27 mouse cellular contexts compared by ENCODE assay signal in the genomic region with DNA sequence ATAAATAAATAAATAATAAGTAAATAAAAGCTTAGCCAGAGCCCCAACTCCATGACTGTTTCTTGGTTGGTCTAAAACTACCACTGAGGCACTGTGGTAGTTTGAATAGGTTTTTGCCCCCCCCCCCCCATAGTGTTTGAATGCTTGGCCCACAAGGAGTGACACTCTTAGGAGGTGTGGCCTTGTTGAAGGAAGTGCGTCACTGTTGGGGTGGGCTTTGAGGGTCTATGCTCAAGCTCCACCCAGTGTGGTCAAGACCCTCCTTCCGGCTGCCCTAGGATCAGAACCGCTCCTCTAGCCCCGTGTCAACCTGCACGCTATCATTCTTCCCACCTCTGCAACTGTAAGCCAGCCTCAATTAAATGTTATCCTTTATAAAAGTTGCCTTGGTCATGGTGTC. TPM values are rescaled to one million over a fixed set of nuclear protein-coding genes. Genes with fewer than 3 reads are reported as not detected.
DNase-seq lines count a peak whose midpoint lies in the region; ATAC-seq lines count a peak whose summit lies in the region.
"Had no signal": no experiment of that assay in that cellular context is flagged by ENCODE, and none has a peak within 500 bp of the region (broad histone marks: within the 10 kb centered on the region; RNA-seq: fewer than 3 reads in every experiment).

No protein-coding gene starts in this region.

- no peak for ATAC-seq in liver, embryonic 12.5 days
- ATAC-seq in liver, embryonic 11.5 days (replicated peaks; ENCODE audit: low FRiP score), result no peak
- ATAC-seq: activated CD4-positive, CD25-positive, alpha-beta regulatory T cell, adult 4 months; CD4-positive, CD25-positive, alpha-beta regulatory T cell, adult 4 months; forebrain, embryonic 13.5 days; forebrain, embryonic 15.5 days; forebrain, postnatal 0 days; Patski had no signal

- WGBS in liver, embryonic 12.5 days (ENCODE audit: insufficient replicate concordance), result 71% methylated on average over 5 of the region's 5 CpGs
- 88% methylated on average over 5 of the region's 5 CpGs for WGBS in liver, embryonic 11.5 days

- peaks cover 17% of the 10 kb centered on the region for H3K36me3 ChIP-seq in liver, embryonic 12.5 days
- H3K36me3 ChIP-seq in liver, embryonic 11.5 days (ENCODE audit: control insufficient read depth, insufficient read depth, low read length), result no peaks in the 10 kb centered on the region
- H3K36me3 ChIP-seq: forebrain, embryonic 15.5 days had no signal

- no peak overlapping the region for H3K4me3 ChIP-seq in liver, embryonic 12.5 days
- no peak overlapping the region for H3K4me3 ChIP-seq in liver, embryonic 11.5 days (ENCODE audit: low read depth, low read length)
- H3K4me3 ChIP-seq: embryonic facial prominence, embryonic 10.5 days; embryonic facial prominence, embryonic 12.5 days; forebrain, embryonic 13.5 days; forebrain, embryonic 15.5 days had no signal

- H3K9me3 ChIP-seq in liver, embryonic 12.5 days (replicated peaks), result no peaks in the 10 kb centered on the region
- no peaks in the 10 kb centered on the region for H3K9me3 ChIP-seq in liver, embryonic 11.5 days (ENCODE audit: control insufficient read depth, low read length)
- H3K9me3 ChIP-seq: embryonic facial prominence, embryonic 10.5 days; embryonic facial prominence, embryonic 12.5 days; forebrain, embryonic 13.5 days; forebrain, embryonic 15.5 days had no signal

- DNase-seq in liver, embryonic 11.5 days (ENCODE audit: low spot score), result no peak
- DNase-seq in ES-CJ7 (ENCODE audit: low read depth, low spot score) (peak; percentile 64), R1 (ENCODE audit: low read depth, low spot score) (peak; percentile 91)
- DNase-seq in cerebellum, postnatal 25 days, result no peak
- DNase-seq in layer of hippocampus, adult 8-10 months (ENCODE audit: low spot score in 2 of 2), result no peak
- DNase-seq in heart, postnatal 4 days, result no peak
- DNase-seq: adrenal gland, postnatal 10 days; adrenal gland, postnatal 25 days; B cell, adult 2 months; cerebellum, adult 11 months; cerebellum, adult 18-20 months; cerebellum, adult 8-10 months; cerebellum, adult 9-11 months; cerebellum, postnatal 14 days; forebrain, postnatal 0 days had no signal

- peak overlapping the region; percentile 45; the same call in 1 of the 2 replicates for H3K4me2 ChIP-seq in liver, embryonic 12.5 days
- H3K4me2 ChIP-seq in liver, embryonic 11.5 days, result no peak overlapping the region
- H3K4me2 ChIP-seq: embryonic facial prominence, embryonic 12.5 days; forebrain, embryonic 13.5 days; forebrain, embryonic 15.5 days had no signal

- peaks cover 16% of the 10 kb centered on the region for H3K4me1 ChIP-seq in liver, embryonic 12.5 days
- H3K4me1 ChIP-seq in liver, embryonic 11.5 days (replicated peaks; ENCODE audit: control insufficient read depth, insufficient read depth, low read length), result no peaks in the 10 kb centered on the region
- H3K4me1 ChIP-seq: embryonic facial prominence, embryonic 12.5 days; forebrain, embryonic 13.5 days had no signal

- peak overlapping the region; percentile 70; the same call in 1 of the 2 replicates for H3K27ac ChIP-seq in liver, embryonic 12.5 days
- H3K27ac ChIP-seq in liver, embryonic 11.5 days (ENCODE audit: low read depth, low read length), result no peak overlapping the region
- H3K27ac ChIP-seq: embryonic facial prominence, embryonic 10.5 days; embryonic facial prominence, embryonic 12.5 days; forebrain, embryonic 13.5 days; forebrain, embryonic 15.5 days had no signal

- no peak overlapping the region for H3K9ac ChIP-seq in liver, embryonic 12.5 days
- no peak overlapping the region for H3K9ac ChIP-seq in liver, embryonic 11.5 days (ENCODE audit: low read depth, low read length)
- H3K9ac ChIP-seq: forebrain, embryonic 13.5 days; forebrain, embryonic 15.5 days; forebrain, postnatal 0 days had no signal

- no peaks in the 10 kb centered on the region for H3K27me3 ChIP-seq in liver, embryonic 12.5 days (replicated peaks)
- H3K27me3 ChIP-seq in liver, embryonic 11.5 days (replicated peaks; ENCODE audit: control insufficient read depth, insufficient read depth, low read length), result no peaks in the 10 kb centered on the region
- H3K27me3 ChIP-seq: CH12.LX; embryonic facial prominence, embryonic 12.5 days; forebrain, embryonic 13.5 days; forebrain, embryonic 15.5 days; Patski had no signal

RNA-seq across cellular contexts. Expression of gene Rffl, which starts 4.6 kb away (rescaled TPM):
- 28.1 and 28.8 TPM in 2 replicates for polyA plus RNA-seq in liver, embryonic 12.5 days (2016; fragmentation: Nextera tagmentation; extraction: Ambion mirVana)
- 27.5 and 29.7 TPM in 2 replicates for polyA plus RNA-seq in liver, embryonic 11.5 days (2014; fragmentation: Nextera tagmentation; extraction: Ambion mirVana)
- total RNA-seq in layer of hippocampus, adult 8-10 months (2022), result 10 to 100 TPM; 12.1 to 16.0 (median 14.8) TPM
- 1 to 10 TPM; 3.6 to 4.4 TPM for total RNA-seq in heart, postnatal 4 days (2021)

RNA-seq across cellular contexts. Expression of gene Rad51d, which starts 14.8 kb away (rescaled TPM):
- polyA plus RNA-seq in liver, embryonic 12.5 days (2016; fragmentation: Nextera tagmentation; extraction: Ambion mirVana), result 8.6 and 10.0 TPM in 2 replicates
- 14.4 and 14.8 TPM in 2 replicates for polyA plus RNA-seq in liver, embryonic 11.5 days (2014; fragmentation: Nextera tagmentation; extraction: Ambion mirVana)
- total RNA-seq in layer of hippocampus, adult 8-10 months (2022), result 10 to 100 TPM; 15.1 to 18.6 (median 17.1) TPM
- 10 to 100 TPM; 10.2 to 11.0 TPM for total RNA-seq in heart, postnatal 4 days (2021)

RNA-seq across cellular contexts. Expression of gene Fndc8, which starts 16.3 kb away (rescaled TPM):
- 0.08 and 0.19 TPM in 2 replicates for polyA plus RNA-seq in liver, embryonic 12.5 days (2016; fragmentation: Nextera tagmentation; extraction: Ambion mirVana)
- polyA plus RNA-seq in liver, embryonic 11.5 days (2014; fragmentation: Nextera tagmentation; extraction: Ambion mirVana), result 0.13 and 0.15 TPM in 2 replicates
- not detected for total RNA-seq in layer of hippocampus, adult 8-10 months (2022)
- under 1 TPM; 0.12 to 0.16 TPM for total RNA-seq in heart, postnatal 4 days (2021)
- total RNA-seq: forebrain, postnatal 0 days had no signal
- polyA plus RNA-seq: brain, embryonic 14.5 days; cortical plate, adult 2 months; G1E had no signal

RNA-seq across cellular contexts. Expression of gene Nle1, which starts 32.6 kb away (rescaled TPM):
- polyA plus RNA-seq in liver, embryonic 12.5 days (2016; fragmentation: Nextera tagmentation; extraction: Ambion mirVana), result 30.6 and 30.7 TPM in 2 replicates
- polyA plus RNA-seq in liver, embryonic 11.5 days (2014; fragmentation: Nextera tagmentation; extraction: Ambion mirVana), result 43.4 and 44.9 TPM in 2 replicates
- 10 to 100 TPM; 39.5 to 51.7 (median 46.7) TPM for total RNA-seq in layer of hippocampus, adult 8-10 months (2022)
- 10 to 100 TPM; 17.4 to 20.1 TPM for total RNA-seq in heart, postnatal 4 days (2021)

RNA-seq across cellular contexts. Expression of gene Unc45b, which starts 34.7 kb away (rescaled TPM):
- polyA plus RNA-seq in liver, embryonic 12.5 days (2016; fragmentation: Nextera tagmentation; extraction: Ambion mirVana), result 1.1 and 1.4 TPM in 2 replicates
- polyA plus RNA-seq in liver, embryonic 11.5 days (2014; fragmentation: Nextera tagmentation; extraction: Ambion mirVana), result 1.8 and 4.5 TPM in 2 replicates
- 1 to 10 TPM; 1.2 to 2.6 (median 1.6) TPM for total RNA-seq in layer of hippocampus, adult 8-10 months (2022)
- total RNA-seq in heart, postnatal 4 days (2021), result 100 to 1,000 TPM; 177 to 187 TPM
- polyA plus RNA-seq: activated CD4-positive, CD25-positive, alpha-beta regulatory T cell, adult 4 months; Patski had no signal

Comparison
In these comparisons a context has a peak if more than half of its experiments do, and no peak if none do; other contexts are left out.
1. DNase-seq: peak in ES-CJ7 (single experiment) and R1 (single experiment); none in liver, embryonic 11.5 days (single experiment), cerebellum, postnatal 25 days (0 of 2), layer of hippocampus, adult 8-10 months (0 of 2) and heart, postnatal 4 days (single experiment).